Mouse (Mus musculus): Measurements from ENCODE around the gene Cdc6. TPM values are rescaled to one million over a fixed set of nuclear protein-coding genes. Genes with fewer than 3 reads are reported as not detected.
A peak's percentile ranks its signal among the peaks of the same experiment; 100 is the strongest.
"Not testable (repeated sequence)": the region's sequence is repeated elsewhere in the genome, so short reads cannot be mapped to it uniquely, and the experiment has no call there.

Cdc6 gene
- total and polyA plus RNA-seq, 3 experiments = 47.4 to 99.3 (median 81.3) TPM

GRCm38 (mm10) chr11:98921813-98922212, 14.2 kb downstream of the Cdc6 start:
- in situ Hi-C loops (cut with MboI; ENCODE audit: low pct_ligation_motif_present, low pct_unique_long_range_greater_than_20kb, low sequenced_read_pairs); H3K9ac ChIP-seq (ENCODE audit: insufficient read depth, low read depth); dilution Hi-C loops (cut with MboI; ENCODE audit: extremely low pct_ligation_motif_present, extremely low pct_unique_long_range_greater_than_20kb, low sequenced_read_pairs); H3K4me3 ChIP-seq (replicated peaks in 1 of 3; ENCODE audit: low read depth in 2 of 3, low read length in 2 of 3, poor library complexity in 1 of 3); H3K4me2 ChIP-seq (ENCODE audit: insufficient read depth, low read depth, poor library complexity, severe bottlenecking); DNase-seq (ENCODE audit: extremely low read depth); H3K27me3 ChIP-seq (replicated peaks); H3K79me2 ChIP-seq (replicated peaks; ENCODE audit: control insufficient read depth, extremely low read depth, insufficient read depth, poor library complexity, severe bottlenecking); H3K9me3 ChIP-seq (replicated peaks; ENCODE audit: low read length); H3K27ac ChIP-seq (ENCODE audit: insufficient read depth, low read depth): not testable (repeated sequence)
- Histone ChIP-seq H3K4me1 (ENCODE audit: control insufficient read depth in 1 of 2, insufficient read depth in 2 of 2) (peaks cover 20 to 54% of the 10 kb centered on the region in 2 experiments), H3K36me3 (replicated peaks in 1 of 2; ENCODE audit: control insufficient read depth in 1 of 2, insufficient read depth in 1 of 2, low read length in 1 of 2) (peaks cover 56 to 80% of the 10 kb centered on the region in 2 experiments)
- TF ChIP-seq RAD21 (IDR thresholded peaks at IDR 0.05; ENCODE audit: low read depth, low read length) (peak; percentile 35), CTCF (conservative IDR thresholded peaks at IDR 0.05 in 1 of 2, IDR thresholded peaks at IDR 0.05 in 1 of 2; ENCODE audit: low read depth in 2 of 2, low read length in 2 of 2) (peak in 1 of 2 experiments; percentile 44; a peak in 2 of 4 replicates), SMC3 (IDR thresholded peaks at IDR 0.05; ENCODE audit: low read depth, low read length) (peak; percentile 36)

- H3K27me3 ChIP-seq (replicated peaks); H3K4me3 ChIP-seq (replicated peaks in 1 of 3; ENCODE audit: low read depth in 2 of 3, low read length in 2 of 3, poor library complexity in 1 of 3); H3K27ac ChIP-seq (ENCODE audit: insufficient read depth, low read depth); H3K9me3 ChIP-seq (replicated peaks; ENCODE audit: low read length); H3K9ac ChIP-seq (ENCODE audit: insufficient read depth, low read depth); H3K4me2 ChIP-seq (ENCODE audit: insufficient read depth, low read depth, poor library complexity, severe bottlenecking); H3K79me2 ChIP-seq (replicated peaks; ENCODE audit: control insufficient read depth, extremely low read depth, insufficient read depth, poor library complexity, severe bottlenecking); dilution Hi-C loops (cut with MboI; ENCODE audit: extremely low pct_ligation_motif_present, extremely low pct_unique_long_range_greater_than_20kb, low sequenced_read_pairs); in situ Hi-C loops (cut with MboI; ENCODE audit: low pct_ligation_motif_present, low pct_unique_long_range_greater_than_20kb, low sequenced_read_pairs): not testable (repeated sequence)
- Histone ChIP-seq H3K4me1 (ENCODE audit: control insufficient read depth in 1 of 2, insufficient read depth in 2 of 2) (peaks cover 20 to 50% of the 10 kb centered on the region in 2 experiments), H3K36me3 (replicated peaks in 1 of 2; ENCODE audit: control insufficient read depth in 1 of 2, insufficient read depth in 1 of 2, low read length in 1 of 2) (peaks cover 51 to 75% of the 10 kb centered on the region in 2 experiments)
- peak; percentile 76 for TF ChIP-seq ZC3H11A (IDR thresholded peaks at IDR 0.05; ENCODE audit: low read depth, low read length)
- TF ChIP-seq CTCF (conservative IDR thresholded peaks at IDR 0.05 in 1 of 2, IDR thresholded peaks at IDR 0.05 in 1 of 2; ENCODE audit: low read depth in 2 of 2, low read length in 2 of 2) = peak; percentile 56 to 83
- TF ChIP-seq SMC3 (IDR thresholded peaks at IDR 0.05; ENCODE audit: low read depth, low read length) = peak; percentile 94
- TF ChIP-seq RAD21 (IDR thresholded peaks at IDR 0.05; ENCODE audit: low read depth, low read length) = peak; percentile 77
- DNase-seq (ENCODE audit: extremely low read depth) = peak; percentile 50
These were observed 14.7 kb downstream of the Cdc6 start for GRCm38 (mm10) chr11:98922307-98922706.

- DNase-seq (ENCODE audit: extremely low read depth); H3K9me3 ChIP-seq (replicated peaks; ENCODE audit: low read length); H3K4me2 ChIP-seq (ENCODE audit: insufficient read depth, low read depth, poor library complexity, severe bottlenecking); H3K9ac ChIP-seq (ENCODE audit: insufficient read depth, low read depth); in situ Hi-C loops (cut with MboI; ENCODE audit: low pct_ligation_motif_present, low pct_unique_long_range_greater_than_20kb, low sequenced_read_pairs); dilution Hi-C loops (cut with MboI; ENCODE audit: extremely low pct_ligation_motif_present, extremely low pct_unique_long_range_greater_than_20kb, low sequenced_read_pairs); H3K79me2 ChIP-seq (replicated peaks; ENCODE audit: control insufficient read depth, extremely low read depth, insufficient read depth, poor library complexity, severe bottlenecking); H3K4me3 ChIP-seq (replicated peaks in 1 of 3; ENCODE audit: low read depth in 2 of 3, low read length in 2 of 3, poor library complexity in 1 of 3); H3K27ac ChIP-seq (ENCODE audit: insufficient read depth, low read depth); H3K27me3 ChIP-seq (replicated peaks): not testable (repeated sequence)
- H3K36me3 ChIP-seq (replicated peaks in 1 of 2; ENCODE audit: control insufficient read depth in 1 of 2, insufficient read depth in 1 of 2, low read length in 1 of 2) = peaks cover 44 to 67% of the 10 kb centered on the region in 2 experiments
- peaks cover 27 to 51% of the 10 kb centered on the region in 2 experiments for H3K4me1 ChIP-seq (ENCODE audit: control insufficient read depth in 1 of 2, insufficient read depth in 2 of 2)
- TF ChIP-seq POLR2A (IDR thresholded peaks at IDR 0.05; ENCODE audit: low read depth, low read length) = 0 out of 2 replicates have a peak, but pooled peaks have one; percentile 27
These were observed 15.5 kb downstream of the Cdc6 start for GRCm38 (mm10) chr11:98922851-98923711.
